ENCODE assay signal across 29 mouse cellular contexts in the genomic region with DNA sequence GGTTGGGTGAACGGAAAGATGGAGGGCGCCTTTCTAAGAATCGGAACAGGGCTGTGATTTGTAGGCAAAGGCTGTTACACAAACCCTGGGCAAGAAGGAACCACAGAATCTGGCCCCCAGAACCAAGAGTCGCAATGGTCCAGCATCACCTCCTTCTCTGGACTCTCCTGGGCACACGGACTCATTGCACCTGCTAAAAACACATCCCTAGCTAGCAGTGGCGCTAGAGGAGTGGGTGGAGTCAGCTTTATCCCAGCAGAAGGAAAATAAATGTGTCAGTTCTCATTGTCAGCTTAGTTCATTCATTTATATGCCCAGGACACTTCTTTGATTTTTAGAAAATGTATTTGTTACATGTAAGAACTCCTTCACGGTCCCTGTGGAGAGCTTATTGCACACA. TPM values are rescaled to one million over a fixed set of nuclear protein-coding genes. Genes with fewer than 3 reads are reported as not detected.
A peak's percentile ranks its signal among the peaks of the same experiment; 100 is the strongest.
DNase-seq lines count a peak whose midpoint lies in the region; ATAC-seq and TF ChIP-seq lines count a peak whose summit lies in the region.
"Had no signal": no experiment of that assay in that cellular context is flagged by ENCODE, and none has a peak within 500 bp of the region (broad histone marks: within the 10 kb centered on the region; RNA-seq: fewer than 3 reads in every experiment).

No protein-coding gene starts in this region.

- H3K4me2 ChIP-seq in heart, embryonic 12.5 days, result peak overlapping the region; percentile 18; the same call in 1 of the 2 replicates
- no peak overlapping the region for H3K4me2 ChIP-seq in midbrain, embryonic 11.5 days
- H3K4me2 ChIP-seq in midbrain, postnatal 0 days (ENCODE audit: low read depth, low read length, poor library complexity, severe bottlenecking), result no peak overlapping the region
- peak overlapping the region; percentile 13; the same call in 1 of the 2 replicates for H3K4me2 ChIP-seq in midbrain, embryonic 14.5 days (ENCODE audit: low read length)
- H3K4me2 ChIP-seq in neural tube, embryonic 15.5 days, result peak overlapping the region; percentile 22
- H3K4me2 ChIP-seq: embryonic facial prominence, embryonic 12.5 days; liver, embryonic 13.5 days; stomach, embryonic 15.5 days had no signal

- DNase-seq in heart, postnatal 36 days, result no peak
- DNase-seq in midbrain, embryonic 11.5 days (ENCODE audit: low spot score, missing footprints), result peak; percentile 87
- no peak for DNase-seq in midbrain, postnatal 0 days (ENCODE audit: low spot score)
- peak; percentile 18 for DNase-seq in midbrain, embryonic 14.5 days
- DNase-seq in kidney, postnatal 25 days, result no peak
- DNase-seq: adrenal gland, postnatal 10 days; cerebellum, adult 18-20 months; cerebellum, postnatal 14 days; gastrocnemius, adult 2 months; heart, postnatal 14 days; kidney, adult 18-20 months; liver, embryonic 13.5 days; lung, adult 2 months; lung, postnatal 14 days; thymus, postnatal 25 days had no signal

- no peak for TF ChIP-seq CTCF in midbrain, postnatal 0 days (IDR thresholded peaks at IDR 0.05)

- H3K27me3 ChIP-seq in heart, embryonic 12.5 days (replicated peaks), result peaks cover 64% of the 10 kb centered on the region
- peaks cover 55% of the 10 kb centered on the region for H3K27me3 ChIP-seq in midbrain, embryonic 11.5 days (ENCODE audit: control insufficient read depth, insufficient read depth, low read length)
- H3K27me3 ChIP-seq in midbrain, postnatal 0 days (ENCODE audit: insufficient read depth, low read length), result peaks cover 19% of the 10 kb centered on the region; the same call in 1 of the 2 replicates
- H3K27me3 ChIP-seq in midbrain, embryonic 14.5 days (ENCODE audit: control insufficient read depth, insufficient read depth, low read length), result peaks cover 53% of the 10 kb centered on the region
- H3K27me3 ChIP-seq in neural tube, embryonic 15.5 days (replicated peaks), result peaks cover 49% of the 10 kb centered on the region

- no peak overlapping the region for H3K27ac ChIP-seq in heart, embryonic 12.5 days (ENCODE audit: poor library complexity, severe bottlenecking)
- H3K27ac ChIP-seq in midbrain, embryonic 11.5 days (ENCODE audit: low read depth, low read length), result no peak overlapping the region
- H3K27ac ChIP-seq in midbrain, postnatal 0 days (ENCODE audit: low read depth, low read length), result no peak overlapping the region
- no peak overlapping the region for H3K27ac ChIP-seq in midbrain, embryonic 14.5 days (replicated peaks; ENCODE audit: low read depth, low read length)
- 0 out of 2 replicates have a peak overlapping the region, but pooled peaks have one; percentile 42 for H3K27ac ChIP-seq in neural tube, embryonic 15.5 days (replicated peaks)
- H3K27ac ChIP-seq: embryonic facial prominence, embryonic 12.5 days; gastrocnemius, adult 2 months; left cerebral cortex, adult 2 months; liver, embryonic 13.5 days; stomach, embryonic 15.5 days had no signal

- H3K4me3 ChIP-seq in heart, embryonic 12.5 days, result no peak overlapping the region
- no peak overlapping the region for H3K4me3 ChIP-seq in midbrain, embryonic 11.5 days (ENCODE audit: low read depth, low read length)
- no peak overlapping the region for H3K4me3 ChIP-seq in midbrain, postnatal 0 days (ENCODE audit: low read depth, low read length)
- H3K4me3 ChIP-seq in midbrain, embryonic 14.5 days (replicated peaks; ENCODE audit: low read depth, low read length), result no peak overlapping the region
- no peak overlapping the region for H3K4me3 ChIP-seq in neural tube, embryonic 15.5 days (replicated peaks)
- H3K4me3 ChIP-seq: embryonic facial prominence, embryonic 12.5 days; gastrocnemius, adult 2 months; left cerebral cortex, adult 2 months; liver, embryonic 13.5 days; stomach, embryonic 15.5 days had no signal

- H3K9ac ChIP-seq in heart, embryonic 12.5 days, result 0 out of 2 replicates have a peak overlapping the region, but pooled peaks have one; percentile 25
- no peak overlapping the region for H3K9ac ChIP-seq in midbrain, embryonic 11.5 days (ENCODE audit: low read length)
- H3K9ac ChIP-seq in midbrain, postnatal 0 days (replicated peaks; ENCODE audit: low read length, poor library complexity, severe bottlenecking), result no peak overlapping the region
- no peak overlapping the region for H3K9ac ChIP-seq in midbrain, embryonic 14.5 days (replicated peaks; ENCODE audit: low read length)
- H3K9ac ChIP-seq in neural tube, embryonic 15.5 days (replicated peaks), result no peak overlapping the region
- H3K9ac ChIP-seq: embryonic facial prominence, embryonic 12.5 days; liver, embryonic 13.5 days; stomach, embryonic 15.5 days had no signal

- H3K36me3 ChIP-seq in heart, embryonic 12.5 days, result no peaks in the 10 kb centered on the region
- H3K36me3 ChIP-seq in midbrain, embryonic 11.5 days (ENCODE audit: control insufficient read depth, insufficient read depth, low read length), result no peaks in the 10 kb centered on the region
- no peaks in the 10 kb centered on the region for H3K36me3 ChIP-seq in midbrain, postnatal 0 days (ENCODE audit: insufficient read depth, low read length)
- no peaks in the 10 kb centered on the region for H3K36me3 ChIP-seq in midbrain, embryonic 14.5 days (ENCODE audit: control insufficient read depth, insufficient read depth, low read length)
- no peaks in the 10 kb centered on the region for H3K36me3 ChIP-seq in neural tube, embryonic 15.5 days
- H3K36me3 ChIP-seq: embryonic facial prominence, embryonic 12.5 days; liver, embryonic 13.5 days; stomach, embryonic 15.5 days had no signal

- no peak for ATAC-seq in heart, embryonic 12.5 days (ENCODE audit: insufficient number of reproducible peaks, low FRiP score)
- no peak for ATAC-seq in midbrain, embryonic 11.5 days (ENCODE audit: low FRiP score)
- no peak for ATAC-seq in midbrain, postnatal 0 days (ENCODE audit: low FRiP score)
- ATAC-seq in midbrain, embryonic 14.5 days (ENCODE audit: low FRiP score, low TSS enrichment), result no peak
- no peak for ATAC-seq in neural tube, embryonic 15.5 days (ENCODE audit: low FRiP score)
- ATAC-seq: activated CD4-positive, CD25-positive, alpha-beta regulatory T cell, adult 4 months; inflammation-experienced regulatory T-cells, adult 6 months had no signal

- no peaks in the 10 kb centered on the region for H3K9me3 ChIP-seq in heart, embryonic 12.5 days (replicated peaks)
- no peaks in the 10 kb centered on the region for H3K9me3 ChIP-seq in midbrain, embryonic 11.5 days (ENCODE audit: control insufficient read depth, low read length)
- no peaks in the 10 kb centered on the region for H3K9me3 ChIP-seq in midbrain, postnatal 0 days (ENCODE audit: low read length)
- H3K9me3 ChIP-seq in midbrain, embryonic 14.5 days (ENCODE audit: control insufficient read depth, low read length), result no peaks in the 10 kb centered on the region
- no peaks in the 10 kb centered on the region for H3K9me3 ChIP-seq in neural tube, embryonic 15.5 days (replicated peaks)
- H3K9me3 ChIP-seq: embryonic facial prominence, embryonic 12.5 days; liver, embryonic 13.5 days; stomach, embryonic 15.5 days had no signal

- peaks cover 25% of the 10 kb centered on the region for H3K4me1 ChIP-seq in heart, embryonic 12.5 days (replicated peaks)
- no peaks in the 10 kb centered on the region for H3K4me1 ChIP-seq in midbrain, embryonic 11.5 days (ENCODE audit: control insufficient read depth, insufficient read depth, low read length)
- peaks cover 3% of the 10 kb centered on the region; the same call in 1 of the 2 replicates for H3K4me1 ChIP-seq in midbrain, postnatal 0 days (ENCODE audit: insufficient read depth, low read length)
- 0 out of 2 replicates have a peak, but pooled peaks cover 4% of the 10 kb centered on the region for H3K4me1 ChIP-seq in midbrain, embryonic 14.5 days (ENCODE audit: control insufficient read depth, insufficient read depth, low read length)
- H3K4me1 ChIP-seq in neural tube, embryonic 15.5 days, result peaks cover 25% of the 10 kb centered on the region
- H3K4me1 ChIP-seq: liver, embryonic 13.5 days had no signal

- WGBS in heart, embryonic 12.5 days, result 46% methylated on average over 7 of the region's 7 CpGs
- WGBS in midbrain, embryonic 11.5 days, result 34% methylated on average over 7 of the region's 7 CpGs
- 27% methylated on average over 7 of the region's 7 CpGs for WGBS in midbrain, postnatal 0 days
- 23% methylated on average over 7 of the region's 7 CpGs for WGBS in midbrain, embryonic 14.5 days
- WGBS in neural tube, embryonic 15.5 days, result 32% methylated on average over 7 of the region's 7 CpGs

- intact Hi-C loops in heart, postnatal 36 days (cut with DNase I), result no loop called here

RNA-seq across cellular contexts. Expression of a gene that starts 8.8 kb away (rescaled TPM):
- polyA plus RNA-seq in heart, embryonic 12.5 days (2016; fragmentation: Nextera tagmentation; extraction: Ambion mirVana), result 62.0 and 66.2 TPM in 2 replicates
- total RNA-seq in heart, postnatal 36 days (2021), result not detected
- polyA plus RNA-seq in midbrain, embryonic 11.5 days (2014; fragmentation: Nextera tagmentation; extraction: Ambion mirVana), result not detected in 2 replicates
- total RNA-seq in midbrain, postnatal 0 days (2014; rRNA removed), result not detected in 2 replicates
- polyA plus RNA-seq in midbrain, postnatal 0 days (2015; fragmentation: Nextera tagmentation; extraction: Ambion mirVana), result not detected in 2 replicates
- not detected in 2 replicates for polyA plus RNA-seq in midbrain, embryonic 14.5 days (2014; fragmentation: Nextera tagmentation; extraction: Ambion mirVana)
- polyA plus RNA-seq in neural tube, embryonic 15.5 days (2015; fragmentation: Nextera tagmentation; extraction: Ambion mirVana), result 4.2 TPM in 1 of 2 replicates, not detected in the other
- total RNA-seq: gastrocnemius, adult 2 months; gastrocnemius, postnatal 4 days; heart, postnatal 14 days; layer of hippocampus, postnatal 10 days; left cerebral cortex, adult 2 months; left cerebral cortex, postnatal 36 days; megakaryocyte progenitor cell, adult 5-6 weeks; MEL; monocyte, adult 5-6 weeks had no signal
- polyA plus RNA-seq: activated CD4-positive, CD25-positive, alpha-beta regulatory T cell, adult 4 months; C2C12; inflammation-experienced regulatory T-cells, adult 6 months; lung, adult 2 months had no signal

RNA-seq across cellular contexts. Expression of a gene that starts 40.0 kb away (rescaled TPM):
- polyA plus RNA-seq in heart, embryonic 12.5 days (2016; fragmentation: Nextera tagmentation; extraction: Ambion mirVana), result 15.0 and 17.3 TPM in 2 replicates
- total RNA-seq in heart, postnatal 36 days (2021), result 10 to 100 TPM; 43.8 to 46.4 TPM
- polyA plus RNA-seq in midbrain, embryonic 11.5 days (2014; fragmentation: Nextera tagmentation; extraction: Ambion mirVana), result 14.5 and 14.7 TPM in 2 replicates
- 35.1 and 40.1 TPM in 2 replicates for total RNA-seq in midbrain, postnatal 0 days (2014; rRNA removed)
- polyA plus RNA-seq in midbrain, postnatal 0 days (2015; fragmentation: Nextera tagmentation; extraction: Ambion mirVana), result 9.4 and 11.6 TPM in 2 replicates
- 12.0 and 13.1 TPM in 2 replicates for polyA plus RNA-seq in midbrain, embryonic 14.5 days (2014; fragmentation: Nextera tagmentation; extraction: Ambion mirVana)
- polyA plus RNA-seq in neural tube, embryonic 15.5 days (2015; fragmentation: Nextera tagmentation; extraction: Ambion mirVana), result 9.7 and 12.4 TPM in 2 replicates

Comparison
In these comparisons a context has a peak if more than half of its experiments do, and no peak if none do; other contexts are left out.
1. H3K4me2 ChIP-seq: peak in heart, embryonic 12.5 days (single experiment), midbrain, embryonic 14.5 days (single experiment) and neural tube, embryonic 15.5 days (single experiment); none in midbrain, embryonic 11.5 days (single experiment) and midbrain, postnatal 0 days (single experiment).
2. DNase-seq: peak in midbrain, embryonic 11.5 days (single experiment) and midbrain, embryonic 14.5 days (single experiment); none in heart, postnatal 36 days (0 of 2), midbrain, postnatal 0 days (single experiment) and kidney, postnatal 25 days (0 of 2).
3. RNA of a gene that starts 8.8 kb away (polyA plus RNA-seq): 62.0 to 66.2 TPM in heart, embryonic 12.5 days; 4.2 TPM in neural tube, embryonic 15.5 days, not detected in midbrain, embryonic 11.5 days, not detected in midbrain, postnatal 0 days and not detected in midbrain, embryonic 14.5 days; every median in the first group is over 10 times any median in the second.